Mouse (Mus musculus) spleen, postnatal 14 days (tissue): Measurements from ENCODE around the gene Tnk1.

Experiments
- DNase-seq, 2 experiments: peaks; one replicate each; pipeline ENCODE4 v3.0.0; 2021 to 2022; ENCODE audit warnings: low spot score in 2 of 2

Tnk1 gene

DNA sequence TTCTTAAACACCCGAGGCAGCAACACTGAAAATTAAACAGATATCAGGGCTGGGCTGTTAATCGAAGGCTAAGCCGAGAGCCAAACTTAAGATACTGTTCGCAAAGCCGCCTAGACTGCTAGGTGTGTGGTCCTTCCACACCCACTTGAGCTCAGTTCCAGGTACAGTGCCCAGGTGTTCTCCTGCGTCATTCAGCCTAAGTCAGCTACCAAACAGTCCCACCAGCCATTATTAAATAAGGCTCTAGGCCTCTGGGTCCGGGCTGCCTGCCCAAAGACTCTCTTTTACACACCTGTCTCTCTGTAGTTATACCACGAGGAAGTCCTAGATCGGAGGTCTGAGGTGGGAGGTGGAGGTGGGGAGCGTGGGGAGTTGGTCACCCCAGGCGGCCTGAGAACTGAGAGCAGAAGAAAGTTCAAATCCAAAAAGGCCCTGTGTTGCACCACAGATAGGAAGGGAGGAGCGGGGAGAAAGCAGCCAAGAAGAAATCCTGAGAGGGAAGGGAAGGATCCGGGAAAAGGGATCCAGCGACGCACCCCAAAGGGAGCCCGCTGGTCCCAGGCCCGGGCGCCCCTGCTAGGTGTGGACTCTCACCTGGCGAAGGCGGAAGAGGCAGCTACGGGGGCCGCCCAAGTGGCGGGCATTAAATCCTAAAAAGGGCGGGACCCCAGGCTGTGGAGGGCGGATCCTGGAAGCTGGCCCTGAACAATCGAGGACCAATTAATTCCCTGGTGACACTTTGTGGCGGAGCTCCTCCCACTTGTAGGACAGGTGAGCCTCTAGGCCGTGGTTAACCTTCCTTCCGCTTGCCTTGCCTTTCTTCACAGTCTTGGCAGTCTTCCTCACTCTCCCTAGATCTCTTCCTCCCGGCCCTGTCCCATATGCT is at the start of gene Tnk1:
Tnk1 (minus strand) TSS at position 618 of the 886 bp plus-strand sequence.
- DNase-seq, result no peak

GRCm38 (mm10) chr11:69904311-69904710 is 45.8 kb upstream of the Tnk1 start:
- DNase-seq, result no peak

- no peak for DNase-seq
Measured at GRCm38 (mm10) chr11:69902972-69903371, 44.4 kb upstream of the Tnk1 start.

DNA sequence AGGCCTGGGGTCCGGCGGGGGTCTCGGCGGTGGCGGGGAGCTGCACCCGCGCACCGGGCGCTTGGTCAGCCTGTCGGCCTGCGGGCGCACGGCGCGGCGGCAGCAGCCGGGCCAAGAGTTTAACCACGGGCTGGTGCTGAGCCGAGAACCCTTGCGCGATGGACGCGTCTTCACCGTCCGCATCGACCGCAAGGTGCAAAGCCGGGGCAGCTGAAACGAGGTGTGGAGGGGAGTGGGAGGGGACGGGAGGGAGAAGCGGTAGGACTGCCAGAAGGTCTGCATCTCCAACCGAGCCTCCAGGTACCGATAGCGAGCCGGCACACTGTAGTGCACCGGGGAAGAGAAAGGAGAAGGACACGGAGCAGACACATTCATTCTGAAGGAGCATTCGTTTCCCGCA is 43.5 kb upstream of the Tnk1 start:
- no peak for DNase-seq

- peak; percentile 80 to 82 for DNase-seq
Measured at GRCm38 (mm10) chr11:69901406-69901846, 42.9 kb upstream of the Tnk1 start.

DNA sequence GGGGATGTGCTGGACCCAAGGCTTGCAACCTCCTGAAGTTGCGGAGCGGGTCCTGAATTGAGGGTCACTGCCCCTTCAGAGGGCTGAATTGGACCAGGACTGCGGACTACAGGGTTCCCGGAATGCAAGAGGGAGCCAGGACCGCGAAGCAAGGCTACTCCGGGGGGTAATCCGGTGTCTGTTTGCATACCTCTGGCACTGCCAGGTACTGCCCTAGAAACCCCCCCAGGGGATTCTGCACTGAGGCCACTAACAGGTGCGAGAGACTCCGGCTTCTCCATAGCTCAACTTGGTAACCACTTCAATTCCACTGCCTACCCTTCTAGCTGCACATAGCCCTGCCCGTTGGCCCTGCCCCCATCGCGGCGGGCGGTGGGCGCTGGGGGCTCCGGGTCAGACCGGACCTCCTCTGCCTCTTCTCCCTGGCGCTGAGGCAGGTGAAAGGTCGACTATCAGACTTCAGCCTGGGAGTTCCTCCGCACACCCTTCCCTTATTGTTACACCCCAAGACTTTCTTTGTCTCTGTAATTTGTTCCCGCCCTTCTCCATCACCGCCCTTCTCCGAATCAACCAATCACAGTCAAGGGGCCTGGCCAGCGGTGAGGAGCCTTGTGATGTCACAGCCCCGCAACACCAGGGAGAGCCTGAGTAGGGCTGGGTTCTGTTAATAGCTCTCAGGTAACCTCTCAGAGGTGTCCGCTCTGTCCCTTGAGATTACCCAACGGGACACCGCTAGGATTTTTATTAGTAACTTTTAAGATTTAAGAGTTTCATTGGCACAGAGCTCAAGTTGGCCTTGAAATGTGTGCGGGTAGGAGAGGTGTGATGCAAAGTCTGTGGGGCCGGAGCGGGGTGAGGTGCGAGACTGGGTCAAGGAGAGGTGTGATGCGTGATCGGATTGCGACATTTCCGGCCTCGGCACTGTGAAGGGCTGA is 42.2 kb upstream of the Tnk1 start, which contains the start of the genes 2810408A11Rik and Neurl4:
2810408A11Rik (minus strand) TSS at position 517 of the 935 bp plus-strand sequence.
Neurl4 (plus strand) TSS at position 602 of the 935 bp plus-strand sequence.
- peak; percentile 76 to 79 for DNase-seq

DNA sequence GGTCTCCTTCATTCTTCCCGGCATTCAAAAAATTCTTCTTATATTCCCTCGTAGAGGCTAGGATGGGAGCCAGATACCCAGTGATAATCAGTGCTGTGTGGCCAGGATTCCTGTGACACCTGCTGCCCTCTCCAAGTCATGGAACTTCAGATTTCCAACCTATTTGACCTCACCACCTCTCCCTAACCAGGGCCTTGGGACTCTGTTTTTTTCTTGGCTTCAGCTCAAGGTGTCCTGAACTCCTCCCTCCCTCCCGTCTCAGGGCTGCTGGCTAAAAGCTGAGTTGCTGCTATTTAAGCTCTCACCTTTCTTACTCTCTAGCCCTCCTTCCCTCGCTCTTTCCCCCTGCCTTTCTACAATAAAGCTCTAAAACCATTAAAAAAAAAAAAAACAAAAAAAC is 41.3 kb upstream of the Tnk1 start:
- DNase-seq, result no peak

GRCm38 (mm10) chr11:69895291-69895690 is 36.8 kb upstream of the Tnk1 start, which contains the start of gene Acap1:
Gene Acap1 (minus strand): TSS chr11:69895539.
- peak in 1 of 2 experiments; percentile 41 for DNase-seq

GRCm38 (mm10) chr11:69894671-69895070 is 36.1 kb upstream of the Tnk1 start:
- DNase-seq, result peak; percentile 52 to 58

DNA sequence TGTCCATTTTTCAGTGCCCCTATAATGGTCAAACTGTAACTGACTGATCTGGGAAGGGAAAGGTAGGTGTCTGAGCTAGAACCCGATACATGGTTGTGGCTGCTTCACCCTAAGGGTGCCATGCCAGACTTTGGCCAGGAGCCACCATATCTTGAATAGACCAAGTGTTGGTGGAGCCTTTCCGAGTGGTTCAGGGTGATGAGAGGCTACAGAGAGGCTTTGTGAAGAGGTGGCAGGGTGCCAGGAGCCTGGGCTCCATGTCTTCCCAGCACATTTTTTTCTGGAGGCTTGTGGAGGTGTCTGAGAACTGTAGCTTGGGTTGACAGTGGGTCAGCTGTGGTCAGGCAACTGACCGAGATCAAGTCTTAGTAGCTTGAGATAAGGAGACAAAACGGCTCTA is 33.0 kb upstream of the Tnk1 start:
- no peak for DNase-seq

- DNase-seq, result no peak
Measured at GRCm38 (mm10) chr11:69886907-69887635, 28.5 kb upstream of the Tnk1 start.

DNA sequence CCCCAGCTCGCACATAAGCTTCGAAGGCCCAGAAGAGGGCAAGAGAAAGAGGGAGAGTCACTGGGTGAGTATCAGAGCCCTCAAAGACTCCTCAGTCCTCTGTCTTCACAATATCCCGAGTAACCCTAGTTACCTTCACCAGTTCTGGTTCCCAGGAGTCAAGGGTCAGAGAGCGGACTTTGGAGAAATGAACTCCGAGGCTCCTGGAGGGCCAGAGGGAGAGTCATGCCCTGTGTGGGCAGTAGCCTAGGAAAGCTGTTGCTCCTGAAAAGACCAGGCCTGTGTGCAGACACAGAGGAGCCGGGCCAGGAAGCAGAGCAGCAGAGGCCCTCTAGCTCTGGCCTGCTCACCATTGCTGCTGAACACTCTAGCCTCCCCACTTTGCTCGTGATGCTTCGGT is 26.1 kb upstream of the Tnk1 start:
- DNase-seq, result no peak

DNA sequence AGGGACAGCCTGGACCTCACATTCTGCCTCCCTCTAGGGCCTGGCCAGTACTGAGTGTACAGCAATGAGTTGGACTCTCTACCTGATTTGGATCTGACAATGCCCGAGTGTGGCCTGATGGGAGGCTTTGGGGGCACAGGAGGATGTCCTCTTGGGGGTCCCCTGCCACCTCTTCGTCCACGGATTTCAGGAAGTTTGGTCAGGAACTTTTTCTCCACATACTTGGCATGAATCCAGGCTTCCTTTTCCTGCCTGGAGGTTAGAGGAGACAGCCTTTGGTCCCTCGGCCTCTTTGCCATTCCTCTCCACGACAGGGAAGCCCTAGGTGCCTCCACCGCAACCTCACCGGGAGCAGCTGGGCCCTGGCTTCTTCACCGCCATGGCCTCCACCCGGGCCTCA is 25.7 kb upstream of the Tnk1 start:
- DNase-seq, result no peak

- DNase-seq, result no peak
Measured at GRCm38 (mm10) chr11:69883527-69884151, 25.1 kb upstream of the Tnk1 start.

GRCm38 (mm10) chr11:69883066-69883465 is 24.5 kb upstream of the Tnk1 start:
- peak; percentile 47 to 59 for DNase-seq

DNA sequence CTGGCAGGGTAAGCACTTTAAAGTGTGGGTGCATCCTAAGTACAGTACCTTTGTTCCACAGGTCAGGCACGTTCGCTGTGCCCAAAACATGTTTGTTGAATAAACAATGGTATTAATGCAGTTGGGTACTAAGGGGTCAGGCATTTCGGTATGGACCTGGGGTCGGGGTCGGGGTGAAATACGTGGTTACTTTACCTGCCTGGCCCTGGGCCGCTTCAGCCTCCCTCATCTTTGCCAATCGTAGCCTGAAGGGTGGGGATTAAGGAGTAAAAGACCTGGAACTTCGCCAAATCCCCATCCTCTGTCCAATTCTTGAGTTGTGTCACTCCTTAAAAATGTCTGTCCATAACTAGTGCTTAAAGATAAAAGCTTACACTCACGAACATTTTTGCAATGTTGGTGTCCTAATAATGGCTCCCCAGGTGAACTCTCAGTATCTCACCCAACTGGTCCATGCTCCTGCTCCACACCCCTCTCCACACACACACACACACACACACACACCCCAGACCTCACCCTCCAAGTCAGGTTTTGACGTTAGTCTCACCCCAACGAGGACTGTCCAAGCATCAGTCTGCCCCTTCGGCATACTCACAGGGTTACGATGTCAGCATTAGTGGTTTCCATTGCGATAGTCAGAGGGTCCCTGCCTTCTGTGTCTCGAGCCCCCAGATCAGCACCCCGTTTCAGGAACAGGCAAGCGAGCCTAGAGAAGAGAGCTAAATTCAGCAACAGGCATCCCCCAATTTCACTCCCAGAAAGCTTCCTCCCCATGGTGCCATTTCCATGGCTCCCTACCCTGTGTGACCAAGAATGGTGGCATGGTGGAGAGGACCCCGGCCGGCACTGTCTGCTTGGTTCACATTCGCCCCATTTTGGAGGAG is 23.5 kb upstream of the Tnk1 start:
- DNase-seq, result no peak

GRCm38 (mm10) chr11:69880853-69881603 is 22.5 kb upstream of the Tnk1 start, which contains the start of gene Kctd11:
Gene Kctd11 (minus strand): TSS chr11:69881406.
- DNase-seq, result peak; percentile 60 to 74

DNA sequence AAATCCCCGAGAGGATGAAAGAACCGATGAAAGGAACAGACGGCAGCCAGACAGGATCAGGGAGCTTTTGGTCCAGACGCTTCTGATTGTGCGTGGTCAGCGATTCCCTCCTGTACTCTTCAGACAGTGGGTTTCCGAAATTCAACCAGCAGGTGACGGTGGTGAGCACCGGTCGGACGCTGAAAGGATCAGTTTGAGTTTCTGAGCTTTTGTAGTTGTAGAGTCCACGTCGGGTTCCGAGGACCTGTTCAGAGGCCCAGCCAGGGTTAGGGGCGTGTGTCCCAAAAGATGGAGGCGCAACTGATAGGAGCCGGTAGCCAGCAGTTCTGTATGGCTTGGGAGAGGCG is 21.9 kb upstream of the Tnk1 start:
- DNase-seq, result peak; percentile 53 to 69

- no peak for DNase-seq
Measured at GRCm38 (mm10) chr11:69879711-69880110, 21.2 kb upstream of the Tnk1 start.
